Mouse (Mus musculus) stomach, postnatal 0 days (tissue): ENCODE measurements around the gene Manf. TPM values are rescaled to one million over a fixed set of nuclear protein-coding genes. Genes with fewer than 3 reads are reported as not detected.

Experiments
- ATAC-seq: fragments of 200-750 bp; cut with Nextera tagmentation; 2 replicates; pipeline ENCODE4 v1.8.0; 2017; ENCODE audit not compliant: low FRiP score, low TSS enrichment
- DNase-seq: peaks from one replicate; pipeline ENCODE4 v3.0.0-alpha.2; 2016; ENCODE audit warnings: low spot score
- H3K27ac ChIP-seq: fragments of 300-500 bp; sonication (generic); replicated peaks from 2 replicates; pipeline ENCODE4 v1.5.1; 2014; ENCODE audit warnings: mild to moderate bottlenecking, control low read depth
- H3K27me3 ChIP-seq: fragments of 300-500 bp; sonication (generic); 2 replicates; pipeline ENCODE4 v1.6.1; 2014; ENCODE audit warnings: low read length; ENCODE audit not compliant: control insufficient read depth, insufficient read depth
- H3K36me3 ChIP-seq: fragments of 300-500 bp; sonication (generic); 2 replicates; pipeline ENCODE4 v1.6.1; 2014; ENCODE audit warnings: low read length, mixed read lengths; ENCODE audit not compliant: control insufficient read depth, insufficient read depth
- H3K4me1 ChIP-seq: fragments of 300-500 bp; sonication (generic); replicated peaks from 2 replicates; pipeline ENCODE4 v1.6.1; 2014; ENCODE audit warnings: antibody characterized with exemption; ENCODE audit not compliant: control insufficient read depth, insufficient read depth
- H3K4me2 ChIP-seq: fragments of 300-500 bp; sonication (generic); replicated peaks from 2 replicates; pipeline ENCODE4 v1.6.1; 2014; ENCODE audit warnings: low read depth, mild to moderate bottlenecking, control low read depth, moderate library complexity
- H3K4me3 ChIP-seq: fragments of 300-500 bp; sonication (generic); 2 replicates; pipeline ENCODE4 v1.5.1; 2014; ENCODE audit warnings: low read depth, low read length, control low read depth
- H3K9ac ChIP-seq: fragments of 300-500 bp; sonication (generic); 2 replicates; pipeline ENCODE4 v1.6.1; 2014; ENCODE audit warnings: mild to moderate bottlenecking, low read length, control low read depth, mixed read lengths
- H3K9me3 ChIP-seq: fragments of 300-500 bp; sonication (generic); 2 replicates; pipeline ENCODE4 v1.6.1; 2016; ENCODE audit warnings: low read length; ENCODE audit not compliant: control insufficient read depth
- CTCF ChIP-seq: IDR thresholded peaks from 2 replicates; pipeline ENCODE4 v1.5.1; 2016; ENCODE audit warnings: antibody characterized with exemption, low read depth, mild to moderate bottlenecking, moderate library complexity
- EP300 ChIP-seq: optimal IDR thresholded peaks from 2 replicates; pipeline ENCODE3; 2016; ENCODE audit warnings: antibody characterized with exemption
- WGBS: fragments of 180-500 bp; shearing (Covaris S2); extraction: QIAGEN DNeasy Blood & Tissue Kit; methylation state at CpG from one replicate; pipeline ENCODE4 v1.1.7; 2014; 5-methylcytosine and 5-hydroxymethylcytosine counted together
- polyA plus RNA-seq: library from polyadenylated mRNA; unstranded; fragments of >200 nt; fragmentation: Nextera tagmentation; extraction: Ambion mirVana; gene quantifications from 2 replicates; pipeline ENCODE4 v1.2.1, GENCODE M21; 2015

Gene Manf
- polyA plus RNA-seq, 1 experiment from 2014 or later = 385 TPM

DNA sequence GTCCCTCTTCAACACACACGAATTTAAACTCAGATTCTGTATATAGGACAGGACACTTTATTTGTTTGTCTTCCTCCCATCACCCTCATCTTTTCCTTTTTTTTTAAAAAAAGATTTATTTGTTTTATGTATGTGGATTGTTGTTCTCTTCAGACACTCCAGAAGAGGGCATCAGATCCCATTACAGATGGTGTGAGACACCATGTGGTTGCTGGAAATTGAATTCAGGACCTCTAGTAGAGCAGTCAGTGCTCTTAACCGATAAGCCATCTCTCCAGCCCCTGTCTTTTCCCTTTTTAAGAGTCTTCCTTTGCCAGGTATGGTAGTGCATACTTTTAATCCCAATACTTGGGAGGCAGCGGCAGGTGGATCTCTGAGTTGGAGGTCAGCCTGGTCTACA is 35.1 kb downstream of the Manf start:
- TF ChIP-seq CTCF (peak; percentile 33; the same call in 1 of the 2 replicates), EP300 (no peak)
- ATAC-seq (no peak), DNase-seq (no peak)
- 82% methylated on average over 3 of the region's 3 CpGs for WGBS
- H3K4me2 ChIP-seq = no peak overlapping the region
- H3K36me3 ChIP-seq = peaks cover 14% of the 10 kb centered on the region
- no peak overlapping the region for H3K27ac ChIP-seq
- H3K9ac ChIP-seq = no peak overlapping the region
- no peaks in the 10 kb centered on the region for H3K9me3 ChIP-seq
- H3K4me1 ChIP-seq = no peaks in the 10 kb centered on the region
- H3K4me3 ChIP-seq = no peak overlapping the region
- H3K27me3 ChIP-seq = no peaks in the 10 kb centered on the region

DNA sequence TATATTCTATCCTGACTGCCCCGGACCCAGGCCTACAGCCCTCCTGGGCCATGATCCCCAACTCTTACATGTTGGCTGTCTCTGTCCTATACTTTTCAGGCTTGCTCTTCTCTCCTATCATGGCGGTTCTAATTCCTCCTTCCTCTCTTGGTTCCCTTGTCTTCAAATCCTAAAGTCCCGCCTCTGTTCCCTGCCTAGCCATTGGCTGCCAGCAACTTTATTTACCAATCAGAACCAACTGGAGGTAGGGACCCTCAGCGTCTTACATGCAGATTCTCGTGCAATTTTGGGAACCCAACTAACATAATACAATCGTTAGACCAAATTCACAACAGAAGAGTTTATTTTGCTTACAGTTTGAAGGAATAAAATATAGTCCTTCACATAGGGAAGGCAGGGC is 49.0 kb downstream of the Manf start:
- no peak for TF ChIP-seq CTCF
- no peak for TF ChIP-seq EP300
- Histone ChIP-seq H3K9ac (no peak overlapping the region), H3K4me1 (no peaks in the 10 kb centered on the region), H3K27me3 (no peaks in the 10 kb centered on the region), H3K36me3 (peaks cover 15% of the 10 kb centered on the region; the same call in 1 of the 2 replicates), H3K27ac (no peak overlapping the region), H3K4me2 (no peak overlapping the region), H3K9me3 (no peaks in the 10 kb centered on the region), H3K4me3 (no peak overlapping the region)
- ATAC-seq = no peak
- no peak for DNase-seq
- WGBS = 94% methylated on average over 6 of the region's 6 CpGs

DNA sequence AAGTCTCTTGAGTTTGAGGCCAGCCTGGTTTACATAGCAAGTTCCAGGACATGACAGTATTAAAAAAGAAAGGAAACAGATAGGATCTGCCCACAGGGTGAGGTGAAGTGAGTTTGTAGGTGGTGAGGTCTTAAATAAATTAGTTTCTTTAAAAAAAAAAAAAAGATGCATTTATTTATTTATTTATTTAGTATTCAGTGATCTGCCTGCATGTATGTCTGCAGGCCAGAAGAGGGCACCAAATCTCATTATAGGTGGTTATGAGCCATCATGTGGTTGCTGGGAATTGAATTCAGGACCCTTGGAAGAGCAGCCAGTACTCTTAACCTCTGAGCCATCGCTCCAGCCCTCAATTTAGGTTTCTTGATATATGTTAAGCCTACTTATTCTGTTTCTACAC is 51.2 kb downstream of the Manf start:
- H3K36me3 ChIP-seq = peaks cover 12% of the 10 kb centered on the region; the same call in 1 of the 2 replicates
- H3K27ac ChIP-seq = no peak overlapping the region

DNA sequence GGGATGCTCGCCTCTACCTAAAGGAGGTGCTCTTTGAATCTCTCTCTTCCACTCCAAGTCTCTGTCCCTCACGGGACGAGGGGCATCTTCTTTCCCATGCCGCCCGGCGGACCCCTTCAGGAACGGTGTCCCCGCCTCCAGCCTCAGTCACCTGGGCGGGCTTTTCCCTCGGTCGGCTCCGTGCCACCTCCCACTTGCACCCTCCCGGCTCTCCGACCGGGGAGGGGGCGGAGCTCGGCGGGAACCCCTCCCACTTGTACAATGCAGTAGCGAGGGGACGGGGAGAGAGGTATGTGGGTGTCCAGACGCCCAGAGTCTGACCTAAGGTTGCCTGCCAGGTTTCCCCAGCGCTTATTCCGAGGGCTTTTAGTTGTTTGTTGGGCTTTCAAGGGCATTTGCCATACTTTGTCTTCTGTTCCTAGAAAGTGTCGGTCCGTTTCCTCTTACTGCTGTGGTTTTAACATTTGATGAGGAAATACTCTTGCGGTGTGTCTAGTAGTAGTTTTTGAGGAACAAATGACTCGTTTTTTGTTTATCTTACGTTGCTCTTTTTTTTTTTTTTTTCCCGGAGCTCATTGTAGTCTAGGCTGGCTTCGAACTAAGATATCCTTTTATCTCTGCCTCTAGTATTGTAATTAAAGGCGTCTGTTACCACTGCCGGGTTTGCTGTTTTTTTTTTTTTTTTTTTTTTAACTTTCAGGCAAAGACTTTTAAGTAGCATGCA is 69.2 kb downstream of the Manf start:
- Histone ChIP-seq H3K27me3 (no peaks in the 10 kb centered on the region), H3K9ac (peak overlapping the region; percentile 95), H3K36me3 (no peaks in the 10 kb centered on the region), H3K9me3 (no peaks in the 10 kb centered on the region), H3K27ac (peak overlapping the region; percentile 97), H3K4me3 (peak overlapping the region; percentile 98), H3K4me2 (peak overlapping the region; percentile 61), H3K4me1 (no peaks in the 10 kb centered on the region)
- WGBS = under 1% methylated on average over 32 of the region's 32 CpGs
- ATAC-seq = peak; percentile 86
- peak; percentile 95 for DNase-seq
- TF ChIP-seq CTCF (peak; percentile 21; the same call in 1 of the 2 replicates), EP300 (no peak)

More for the DNA sequence above, 51.2 kb downstream of the Manf start:
- Histone ChIP-seq H3K27me3 (no peaks in the 10 kb centered on the region), H3K4me1 (no peaks in the 10 kb centered on the region), H3K9me3 (no peaks in the 10 kb centered on the region), H3K4me2 (no peak overlapping the region), H3K9ac (no peak overlapping the region), H3K4me3 (no peak overlapping the region)
- ATAC-seq = no peak
- WGBS = 100% methylated on average over 1 of the region's 1 CpGs
- TF ChIP-seq EP300 (no peak), CTCF (peak; percentile 55)
- DNase-seq = no peak

DNA sequence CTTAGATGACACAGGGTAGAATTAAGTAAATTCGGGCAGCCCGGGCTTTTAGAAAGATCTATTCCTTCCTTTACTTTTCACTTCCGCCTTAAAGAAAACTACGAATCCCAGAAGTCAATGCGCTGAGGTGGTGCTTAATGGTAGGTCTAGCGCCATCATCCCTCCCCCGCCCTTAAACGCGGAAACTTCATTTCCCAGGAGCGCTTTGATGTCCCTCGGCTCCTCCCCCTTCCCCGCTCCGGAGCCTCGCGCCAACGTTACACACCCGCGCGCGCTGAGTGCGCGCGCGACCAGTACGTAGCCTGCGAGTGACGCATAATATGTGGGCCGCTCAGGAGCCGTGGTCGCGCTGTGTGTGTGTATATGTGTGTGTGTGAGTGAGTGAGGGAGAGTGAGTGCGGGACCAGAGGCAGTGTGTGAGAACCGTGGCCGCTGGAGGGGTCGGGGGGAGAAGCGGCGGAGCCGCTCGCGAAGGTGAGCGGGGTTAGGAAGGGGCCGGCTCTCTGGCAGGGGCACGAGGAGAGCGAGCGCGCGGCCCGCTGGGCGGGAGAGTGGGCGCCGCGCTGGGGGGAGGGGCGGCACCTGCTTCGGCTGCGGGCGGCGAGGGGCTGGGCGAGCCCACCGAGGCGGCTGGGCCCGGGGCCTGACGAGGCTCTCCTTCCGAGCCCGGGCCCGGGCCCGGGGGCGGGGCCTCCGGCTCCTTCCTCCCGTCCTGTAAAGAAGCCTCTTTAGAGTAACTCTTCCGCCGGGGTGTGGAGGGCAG is 70.0 kb downstream of the Manf start, which contains the start of gene Dcaf1:
TSS of gene Dcaf1 (plus strand) at position 257 of the 763 bp plus-strand sequence.
- Histone ChIP-seq H3K27ac (peak within 1 kb of the TSS; percentile 97), H3K4me3 (peak within 1 kb of the TSS; percentile 98), H3K36me3 (no peaks in the 10 kb centered on the region), H3K4me1 (no peaks in the 10 kb centered on the region), H3K27me3 (no peaks in the 10 kb centered on the region), H3K4me2 (peak within 1 kb of the TSS; percentile 61), H3K9me3 (no peaks in the 10 kb centered on the region), H3K9ac (peak within 1 kb of the TSS; percentile 95)
- WGBS = under 1% methylated on average over 50 of the region's 71 CpGs
- ATAC-seq = peak; percentile 98
- TF ChIP-seq EP300 = no peak
- TF ChIP-seq CTCF = peak; percentile 46
- peak; percentile 95 for DNase-seq
